Mouse (Mus musculus): ENCODE measurements at regions not wholly inside any gene's neighbourhood (a gene's known extent, or its start where the extent isn't known, plus 50 kb on each side); places are given as distances from the start of the nearest gene placed in this dataset.

DNA sequence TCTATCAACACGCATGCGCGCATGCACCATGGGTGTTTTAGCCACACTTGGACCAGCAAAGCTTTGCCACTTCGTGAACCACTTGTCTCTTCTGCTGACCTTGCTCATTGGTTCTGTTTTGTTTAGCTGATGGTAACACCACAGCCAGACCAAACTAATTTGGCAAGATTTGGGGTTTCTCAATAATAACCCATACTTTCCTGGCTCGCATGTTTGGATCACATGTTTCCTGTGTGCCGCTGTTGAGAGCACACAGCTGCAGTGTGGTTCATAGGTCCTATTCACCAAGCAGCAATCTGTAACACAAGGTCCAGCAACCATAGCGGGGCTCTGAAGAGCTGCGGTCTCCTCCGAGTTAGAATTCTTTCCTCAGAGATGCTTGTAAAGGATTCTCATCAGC is 126.4 kb upstream of the Gas1 start:
- no peak for DNase-seq (ENCODE audit: low read depth)

DNA sequence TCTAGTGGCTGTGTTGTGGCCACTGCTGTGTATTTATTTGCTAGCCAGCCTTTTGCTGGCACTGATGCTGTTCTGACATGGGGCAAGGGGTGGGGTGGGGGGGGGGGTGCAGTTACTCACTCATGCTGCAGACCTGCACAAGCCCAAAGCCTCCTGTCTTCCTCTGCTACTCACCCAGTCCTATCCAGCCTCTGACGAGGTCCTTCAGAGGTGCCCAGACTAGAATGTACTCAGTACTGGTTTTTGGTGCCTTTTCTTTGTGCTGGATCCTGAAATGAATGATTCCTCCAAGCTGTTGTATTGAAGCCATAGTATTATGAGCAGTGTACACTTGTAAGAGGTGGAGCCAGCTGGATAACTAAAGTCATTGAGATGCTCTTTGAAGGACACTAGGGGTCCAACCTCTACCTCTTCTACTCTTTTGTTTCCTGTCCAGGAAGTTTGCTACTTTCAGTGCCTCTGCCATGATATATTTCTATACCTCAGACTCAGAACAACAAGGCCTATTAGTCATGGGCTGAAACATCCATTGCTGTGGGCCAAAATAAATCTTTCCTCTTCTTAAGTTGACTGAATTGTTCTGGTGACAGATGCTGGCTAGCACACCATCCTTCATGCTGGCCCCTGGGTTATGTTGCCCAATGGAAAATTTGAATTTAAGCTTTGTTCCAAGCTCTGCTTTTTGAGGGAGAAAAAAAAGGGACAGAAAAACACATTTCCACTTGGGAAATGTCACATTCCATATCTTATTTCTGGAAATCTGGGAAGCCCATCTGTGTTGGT is 128.1 kb upstream of the Gas1 start:
- DNase-seq (ENCODE audit: low read depth): no peak

- DNase-seq (ENCODE audit: low read depth): no peak
These were observed 131.1 kb upstream of the Gas1 start for GRCm38 (mm10) chr13:60308062-60308801.

- DNase-seq (ENCODE audit: low read depth): no peak
These were observed 132.3 kb upstream of the Gas1 start for GRCm38 (mm10) chr13:60309482-60309881.

GRCm38 (mm10) chr13:60309926-60310325 is 132.8 kb upstream of the Gas1 start:
- DNase-seq (ENCODE audit: low read depth): no peak

DNA sequence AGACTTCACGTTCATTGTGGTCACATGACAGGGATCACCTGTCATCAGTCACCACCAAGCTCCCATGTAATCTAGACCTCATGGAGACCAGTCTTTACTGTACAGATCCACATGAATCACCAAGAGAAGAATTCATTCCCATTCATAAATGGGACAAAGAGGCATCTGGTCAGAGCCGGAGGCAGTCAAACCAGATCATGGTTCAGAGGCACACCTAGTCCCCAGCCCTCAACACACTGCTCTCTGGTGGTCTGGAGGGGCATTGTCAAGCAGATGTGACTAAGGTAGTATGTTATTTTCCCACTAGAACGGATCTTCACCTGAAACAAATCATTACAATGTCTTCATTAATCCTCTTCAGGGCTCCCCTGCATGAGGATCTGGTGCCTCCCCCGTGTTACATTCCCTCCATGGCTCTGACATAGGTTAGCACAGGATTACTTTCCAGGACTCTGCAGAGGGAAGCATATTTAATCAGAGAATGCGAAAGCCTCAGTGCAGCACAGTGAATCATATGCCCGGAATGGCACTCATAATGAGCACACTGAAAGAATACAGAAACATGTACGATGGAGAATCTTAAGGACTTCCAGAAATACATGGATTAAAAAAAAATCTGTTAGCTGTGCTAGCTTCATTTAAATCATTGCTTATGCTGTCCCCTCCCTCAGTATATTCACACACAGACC is 135.4 kb upstream of the Gas1 start:
- DNase-seq (ENCODE audit: low read depth): no peak

- no peak for DNase-seq (ENCODE audit: low read depth)
These were observed 141.4 kb upstream of the Gas1 start for GRCm38 (mm10) chr13:60318436-60319020.

DNA sequence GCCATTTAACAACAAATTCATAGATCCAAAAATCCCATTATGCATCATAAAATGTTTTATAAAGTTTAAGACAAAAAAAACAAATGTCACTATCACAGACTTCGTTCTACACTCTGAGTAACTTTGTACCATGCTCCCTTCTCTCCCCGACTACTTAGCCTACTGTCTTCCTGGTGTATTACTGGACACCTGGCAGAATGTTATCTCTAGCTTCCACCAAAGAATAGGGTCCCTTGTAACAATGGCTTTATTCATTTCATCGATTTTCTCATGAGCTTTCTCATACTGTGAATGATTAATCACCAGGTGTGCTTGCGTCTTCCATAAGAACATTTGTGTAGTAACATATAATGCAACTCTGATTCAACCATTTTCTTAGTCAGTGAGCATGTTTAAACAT is 142.1 kb upstream of the Gas1 start:
- DNase-seq (ENCODE audit: low read depth): no peak

- no peak for DNase-seq (ENCODE audit: low read depth)
These were observed 142.9 kb upstream of the Gas1 start for GRCm38 (mm10) chr13:60319861-60320602.

- DNase-seq (ENCODE audit: low read depth): no peak
These were observed 145.4 kb upstream of the Gas1 start for GRCm38 (mm10) chr13:60322579-60322978.

GRCm38 (mm10) chr13:60330475-60331258 is 153.5 kb upstream of the Gas1 start:
- DNase-seq (ENCODE audit: low read depth): no peak

DNA sequence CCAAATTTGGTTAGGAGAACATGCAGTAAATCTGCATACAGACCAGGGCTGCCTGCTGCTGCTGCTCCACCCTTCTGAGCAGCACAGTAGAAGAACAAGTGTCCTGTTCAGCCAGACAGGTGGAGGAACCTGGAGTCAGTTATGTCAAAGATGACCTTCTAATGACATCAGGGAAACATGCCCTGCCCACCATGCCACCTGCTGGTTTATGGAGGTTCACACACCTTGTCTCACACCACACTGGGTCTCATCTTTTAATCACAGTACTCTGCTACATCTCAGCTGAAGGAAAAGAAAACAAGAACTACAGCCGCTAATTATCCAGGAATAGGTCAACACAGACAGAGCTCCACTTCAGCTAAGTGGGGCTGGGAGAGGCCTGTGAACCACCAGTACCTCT is 159.0 kb upstream of the Gas1 start:
- DNase-seq (ENCODE audit: low read depth): no peak

DNA sequence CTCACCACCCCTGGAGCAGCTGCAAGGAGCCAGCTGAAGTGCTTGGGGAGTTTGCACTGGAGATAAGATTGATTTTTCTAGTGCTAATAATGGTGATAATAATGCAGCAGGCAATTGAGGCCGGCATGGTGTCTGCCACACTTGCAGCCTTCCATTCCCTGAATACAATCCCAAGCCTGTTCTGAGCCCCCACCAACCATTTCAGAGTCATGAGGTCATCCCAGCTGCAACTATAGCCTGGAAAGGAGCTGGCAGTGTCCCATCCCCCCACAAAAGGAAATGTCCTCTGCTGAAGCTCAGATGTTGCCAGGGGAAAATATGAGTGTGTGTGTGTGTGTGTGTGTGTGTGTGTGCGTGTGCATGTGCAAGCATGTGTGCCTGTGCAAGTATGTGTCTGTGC is 160.2 kb upstream of the Gas1 start:
- no peak for DNase-seq (ENCODE audit: low read depth)

GRCm38 (mm10) chr13:60338107-60338506 is 160.9 kb upstream of the Gas1 start:
- no peak for DNase-seq (ENCODE audit: low read depth)

- no peak for DNase-seq (ENCODE audit: low read depth)
These were observed 162.9 kb upstream of the Gas1 start for GRCm38 (mm10) chr13:60340068-60340467.

DNA sequence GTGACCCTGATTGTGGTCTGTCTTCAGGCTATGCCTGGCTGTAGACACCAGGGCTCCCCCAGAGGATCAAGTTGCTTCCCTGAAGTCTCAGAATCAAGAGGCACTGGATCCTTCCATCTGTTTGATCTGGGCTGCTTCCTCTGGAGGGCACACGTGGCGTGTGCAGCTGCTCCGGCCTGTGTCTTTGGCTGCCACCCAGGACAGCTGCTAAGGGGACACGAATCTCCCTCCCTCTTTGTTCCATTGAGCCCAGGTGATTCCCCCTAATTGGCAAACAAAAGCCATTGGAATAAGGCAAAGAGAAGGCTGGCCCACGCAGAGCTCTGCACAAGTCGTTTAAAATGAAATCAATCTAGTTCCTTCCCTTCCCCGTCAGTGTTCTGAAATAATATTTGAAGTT is 170.7 kb upstream of the Gas1 start:
- DNase-seq (ENCODE audit: low read depth): no peak

- DNase-seq (ENCODE audit: low read depth): no peak
These were observed 171.3 kb upstream of the Gas1 start for GRCm38 (mm10) chr13:60348438-60348837.

DNA sequence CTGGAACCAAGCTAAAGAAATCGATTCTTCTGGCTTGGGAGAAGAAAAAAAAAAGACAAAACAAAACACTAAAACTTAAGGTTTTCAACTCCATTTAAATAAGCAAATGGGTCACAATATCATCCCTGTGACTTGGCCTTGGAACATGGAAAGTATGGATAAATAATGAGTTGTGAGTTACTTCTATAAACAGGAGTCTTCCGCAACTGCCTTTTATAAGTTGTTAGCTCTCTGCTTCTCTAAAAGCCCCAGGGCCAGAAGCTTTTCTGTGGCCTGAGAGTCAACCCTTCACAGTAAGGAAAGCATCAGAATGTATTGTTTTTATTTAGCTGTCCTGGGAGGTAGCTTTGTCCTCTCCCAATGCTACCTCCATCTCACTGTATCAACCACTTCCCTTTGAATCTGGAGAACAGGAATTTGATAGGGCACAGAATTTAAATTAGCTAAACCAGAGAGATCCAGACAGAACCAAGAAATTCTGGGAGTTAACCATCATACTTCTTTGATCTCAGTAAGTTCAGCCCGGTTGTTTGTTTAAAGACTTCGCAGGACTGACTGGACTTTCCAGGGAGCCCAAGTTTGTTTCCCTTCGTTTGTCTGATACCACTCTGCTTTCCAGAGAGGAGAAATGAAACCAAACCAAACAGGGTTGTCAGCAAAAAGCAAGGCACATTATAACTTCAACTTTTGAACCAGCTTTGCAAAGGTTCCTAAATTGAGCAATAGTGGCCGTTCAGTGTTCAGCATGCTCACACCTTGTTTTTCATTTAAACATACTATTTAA is 178.7 kb upstream of the Gas1 start:
- no peak for DNase-seq (ENCODE audit: low read depth)

GRCm38 (mm10) chr13:60358408-60359060 is 181.4 kb upstream of the Gas1 start:
- no peak for DNase-seq (ENCODE audit: low read depth)
